Mouse (Mus musculus): Measurements from ENCODE around the gene Sowahb. TPM values are rescaled to one million over a fixed set of nuclear protein-coding genes. Genes with fewer than 3 reads are reported as not detected.

The Sowahb gene
- polyA plus RNA-seq, 1 experiment = not detected

- Histone ChIP-seq H3K27ac (replicated peaks; ENCODE audit: low read depth, low read length) (peak overlapping the region; percentile 61), H3K4me3 (ENCODE audit: insufficient read depth, low read depth, low read length) (no peak overlapping the region), H3K4me1 (ENCODE audit: control insufficient read depth, insufficient read depth, insufficient read length, low read length) (peaks cover 8% of the 10 kb centered on the region; the same call in 1 of the 2 replicates)
Observed at GRCm38 (mm10) chr5:92998494-92999016, 46.3 kb downstream of the Sowahb start.

- H3K4me3 ChIP-seq (ENCODE audit: insufficient read depth, low read depth, low read length) = no peak overlapping the region
- H3K4me1 ChIP-seq (ENCODE audit: control insufficient read depth, insufficient read depth, insufficient read length, low read length) = peaks cover 8% of the 10 kb centered on the region; the same call in 1 of the 2 replicates
- H3K27ac ChIP-seq (replicated peaks; ENCODE audit: low read depth, low read length) = peak overlapping the region; percentile 61
Observed at GRCm38 (mm10) chr5:92997428-92998120, 47.2 kb downstream of the Sowahb start.

GRCm38 (mm10) chr5:92994861-92995260, 50.0 kb downstream of the Sowahb start:
- Histone ChIP-seq H3K27ac (replicated peaks; ENCODE audit: low read depth, low read length) (no peak overlapping the region), H3K4me3 (ENCODE audit: insufficient read depth, low read depth, low read length) (no peak overlapping the region), H3K4me1 (ENCODE audit: control insufficient read depth, insufficient read depth, insufficient read length, low read length) (peaks cover 8% of the 10 kb centered on the region; the same call in 1 of the 2 replicates)

GRCm38 (mm10) chr5:92994309-92994708, 50.5 kb downstream of the Sowahb start:
- H3K4me1 ChIP-seq (ENCODE audit: control insufficient read depth, insufficient read depth, insufficient read length, low read length) = peaks cover 8% of the 10 kb centered on the region; the same call in 1 of the 2 replicates
- H3K27ac ChIP-seq (replicated peaks; ENCODE audit: low read depth, low read length) = no peak overlapping the region
- H3K4me3 ChIP-seq (ENCODE audit: insufficient read depth, low read depth, low read length) = no peak overlapping the region

- H3K27ac ChIP-seq (replicated peaks; ENCODE audit: low read depth, low read length) = no peak overlapping the region
- H3K4me3 ChIP-seq (ENCODE audit: insufficient read depth, low read depth, low read length) = no peak overlapping the region
- peaks cover 5% of the 10 kb centered on the region; the same call in 1 of the 2 replicates for H3K4me1 ChIP-seq (ENCODE audit: control insufficient read depth, insufficient read depth, insufficient read length, low read length)
Observed at GRCm38 (mm10) chr5:92992106-92992505, 52.7 kb downstream of the Sowahb start.

Other genes with a start within 250 kb of the Sowahb start
- gene Sept11, start 48.4 kb upstream of the Sowahb start, polyA plus RNA-seq (2012; ENCODE audit: insufficient read depth, insufficient read length, missing spikeins) = 16.1 and 17.2 TPM in 2 replicates
- gene Ccni, start 161.5 kb upstream of the Sowahb start, polyA plus RNA-seq (2012; ENCODE audit: insufficient read depth, insufficient read length, missing spikeins) = 180 and 268 TPM in 2 replicates
- 3.3 and 4.9 TPM in 2 replicates for gene 2010109A12Rik, start 161.5 kb upstream of the Sowahb start, polyA plus RNA-seq (2012; ENCODE audit: insufficient read depth, insufficient read length, missing spikeins)
- 29.9 and 44.3 TPM in 2 replicates for gene Ccng2, start 222.2 kb upstream of the Sowahb start, polyA plus RNA-seq (2012; ENCODE audit: insufficient read depth, insufficient read length, missing spikeins)

All from brown adipose tissue, adult 24 weeks (tissue).